Mouse (Mus musculus) lung, postnatal 10 days (tissue): ENCODE results near the gene Olfr822.
"Not testable (repeated sequence)": the region's sequence is repeated elsewhere in the genome, so short reads cannot be mapped to it uniquely, and the experiment has no call there.

Experiments
- DNase-seq: peaks from one replicate; pipeline ENCODE4 v3.0.0; 2021

Gene Olfr822

GRCm38 (mm10) chr10:130070910-130071309 lies at the start of gene Olfr822:
Gene Olfr822, plus strand, starts transcription at chr10:130071210.
- DNase-seq, result no peak

- DNase-seq, result no peak
Measured at GRCm38 (mm10) chr10:130030048-130030447, 41.0 kb upstream of the Olfr822 start, which contains the start of gene Olfr821. Gene Olfr821, plus strand, starts transcription at chr10:130030348.

GRCm38 (mm10) chr10:130037096-130037495 lies 33.9 kb upstream of the Olfr822 start:
- DNase-seq, result no peak

GRCm38 (mm10) chr10:130092838-130093440 lies 21.9 kb downstream of the Olfr822 start:
- DNase-seq, result peak; percentile 32

GRCm38 (mm10) chr10:130096104-130096503 lies 25.1 kb downstream of the Olfr822 start:
- DNase-seq, result no peak

- not testable (repeated sequence) for DNase-seq
Measured at GRCm38 (mm10) chr10:130115283-130115682, 44.3 kb downstream of the Olfr822 start, which contains the start of gene Olfr823. Gene Olfr823, minus strand, starts transcription at chr10:130115383.

GRCm38 (mm10) chr10:130116045-130116444 lies 45.0 kb downstream of the Olfr822 start:
- not testable (repeated sequence) for DNase-seq
